Mouse (Mus musculus): Measurements from ENCODE around the gene Map3k19.

DNA sequence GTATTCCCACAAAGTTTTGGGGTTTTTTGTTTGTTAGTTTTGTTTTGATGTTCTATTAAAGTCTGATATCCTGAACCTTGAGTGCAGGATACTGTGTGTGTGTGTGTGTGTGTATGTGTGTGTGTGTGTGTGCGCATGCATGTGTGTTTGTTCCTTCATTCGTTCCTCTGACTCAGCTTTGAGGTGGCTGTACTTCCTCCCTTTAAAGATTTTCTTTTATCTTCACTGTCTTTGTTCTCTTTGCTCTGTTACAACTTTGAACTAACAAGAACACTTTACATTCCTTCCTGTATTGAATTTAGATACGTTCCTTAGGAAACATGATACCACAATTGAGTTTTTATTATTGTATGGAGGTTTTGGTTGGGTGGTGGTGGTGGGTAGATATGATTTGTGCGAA lies 58.5 kb downstream of the Map3k19 start:
- TF ChIP-seq POLR2A (IDR thresholded peaks at IDR 0.05; ENCODE audit: insufficient read depth, low read depth, low read length) = no peak
- no peak for TF ChIP-seq CTCF (IDR thresholded peaks at IDR 0.05; ENCODE audit: insufficient read depth, low read depth, low read length)

All from olfactory bulb, adult 2 months (tissue).